Mouse (Mus musculus): Measurements from ENCODE around the gene Fkbpl.

Gene Fkbpl

DNA sequence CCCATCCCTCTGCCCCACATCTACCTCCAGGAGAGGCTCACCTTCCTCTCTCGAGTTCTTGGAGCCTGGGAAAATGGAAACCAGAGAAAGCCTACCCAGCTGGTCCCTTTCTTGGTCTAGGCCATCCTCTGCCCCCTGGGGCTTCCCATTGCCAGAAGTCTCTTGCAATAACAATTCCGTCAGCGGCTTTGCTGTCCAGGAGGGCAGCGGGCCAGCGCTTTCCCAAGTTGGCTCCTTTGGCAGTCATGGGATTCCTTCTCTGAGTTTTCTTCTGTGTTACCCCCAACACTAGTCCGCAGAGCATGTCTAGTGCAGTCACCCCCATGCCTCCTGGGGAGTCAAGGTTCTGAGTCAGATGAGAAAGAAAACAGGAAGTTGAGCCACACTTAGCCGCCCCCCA, 48.3 kb downstream of the Fkbpl start:
- DNase-seq (ENCODE audit: low spot score in 2 of 2): no peak
